Mouse (Mus musculus): ENCODE results near the gene Wdr20rt.
"Not testable (repeated sequence)": the region's sequence is repeated elsewhere in the genome, so short reads cannot be mapped to it uniquely, and the experiment has no call there.

GRCm38 (mm10) chr12:65232801-65233200 lies 7.5 kb downstream of the Wdr20rt start:
- not testable (repeated sequence) for TF ChIP-seq HCFC1 (IDR thresholded peaks at IDR 0.05; ENCODE audit: borderline replicate concordance, insufficient read depth, low read length); CHD2 (IDR thresholded peaks at IDR 0.05; ENCODE audit: low read depth, low read length); ZC3H11A (IDR thresholded peaks at IDR 0.05; ENCODE audit: borderline replicate concordance, low read depth, low read length); ZNF384 (IDR thresholded peaks at IDR 0.05; ENCODE audit: low read depth, low read length)
